Mouse (Mus musculus): ENCODE data around the gene 4931414P19Rik. TPM values are rescaled to one million over a fixed set of nuclear protein-coding genes. Genes with fewer than 3 reads are reported as not detected.

Gene 4931414P19Rik
- polyA plus RNA-seq, 1 experiment from 2014 or later = 8.9 TPM

GRCm38 (mm10) chr14:54569451-54570392 lies 36.1 kb downstream of the 4931414P19Rik start:
- Histone ChIP-seq H3K9me3 (no peaks in the 10 kb centered on the region), H3K4me3 (no peak overlapping the region), H3K4me2 (no peak overlapping the region), H3K36me3 (peaks cover 74% of the 10 kb centered on the region), H3K27me3 (no peaks in the 10 kb centered on the region), H3K4me1 (peaks cover 37% of the 10 kb centered on the region), H3K27ac (0 out of 2 replicates have a peak overlapping the region, but pooled peaks have one; percentile 13), H3K9ac (no peak overlapping the region)
- 44% methylated on average over 17 of the region's 17 CpGs for WGBS
- no peak for ATAC-seq (ENCODE audit: insufficient number of reproducible peaks, insufficient read depth, low FRiP score, low TSS enrichment, low read depth)

- Histone ChIP-seq H3K4me3 (no peak overlapping the region), H3K36me3 (peaks cover 74% of the 10 kb centered on the region), H3K27ac (no peak overlapping the region), H3K27me3 (no peaks in the 10 kb centered on the region), H3K4me1 (peaks cover 29% of the 10 kb centered on the region), H3K4me2 (no peak overlapping the region), H3K9ac (no peak overlapping the region), H3K9me3 (no peaks in the 10 kb centered on the region)
- ATAC-seq (ENCODE audit: insufficient number of reproducible peaks, insufficient read depth, low FRiP score, low TSS enrichment, low read depth) = no peak
- WGBS = 74% methylated on average over 15 of the region's 15 CpGs
These were observed 36.9 kb downstream of the 4931414P19Rik start for GRCm38 (mm10) chr14:54568694-54569414.

GRCm38 (mm10) chr14:54560527-54561242 lies 45.1 kb downstream of the 4931414P19Rik start:
- WGBS = 81% methylated on average over 14 of the region's 14 CpGs
- Histone ChIP-seq H3K4me2 (no peak overlapping the region), H3K27me3 (no peaks in the 10 kb centered on the region), H3K27ac (no peak overlapping the region), H3K9me3 (no peaks in the 10 kb centered on the region), H3K9ac (no peak overlapping the region), H3K4me3 (no peak overlapping the region), H3K36me3 (peaks cover 2% of the 10 kb centered on the region; the same call in 1 of the 2 replicates), H3K4me1 (no peaks in the 10 kb centered on the region)
- no peak for ATAC-seq (ENCODE audit: insufficient number of reproducible peaks, insufficient read depth, low FRiP score, low TSS enrichment, low read depth)

- ATAC-seq (ENCODE audit: insufficient number of reproducible peaks, insufficient read depth, low FRiP score, low TSS enrichment, low read depth) = no peak
- H3K9me3 ChIP-seq = no peaks in the 10 kb centered on the region
- peaks cover 8% of the 10 kb centered on the region for H3K4me1 ChIP-seq
- H3K27me3 ChIP-seq = no peaks in the 10 kb centered on the region
- H3K4me3 ChIP-seq = no peak overlapping the region
- H3K36me3 ChIP-seq = no peaks in the 10 kb centered on the region
- no peak overlapping the region for H3K27ac ChIP-seq
- whole genome bisulfite sequencing = 71% methylated on average over 8 of the region's 8 CpGs
- no peak overlapping the region for H3K4me2 ChIP-seq
- no peak overlapping the region for H3K9ac ChIP-seq
These were observed 48.5 kb downstream of the 4931414P19Rik start for GRCm38 (mm10) chr14:54557330-54557729.

GRCm38 (mm10) chr14:54553975-54554769 lies 51.6 kb downstream of the 4931414P19Rik start, which contains the start of gene Haus4:
TSS of gene Haus4 (minus strand) at chr14:54554616.
- H3K4me2 ChIP-seq = peak within 1 kb of the TSS; percentile 93
- WGBS = under 1% methylated on average over 76 of the region's 76 CpGs
- H3K9ac ChIP-seq = peak within 1 kb of the TSS; percentile 86
- ATAC-seq (ENCODE audit: insufficient number of reproducible peaks, insufficient read depth, low FRiP score, low TSS enrichment, low read depth) = peak; percentile 91
- H3K4me1 ChIP-seq = peaks cover 8% of the 10 kb centered on the region
- peak within 1 kb of the TSS; percentile 92 for H3K27ac ChIP-seq
- peak within 1 kb of the TSS; percentile 59 for H3K4me3 ChIP-seq
- no peaks in the 10 kb centered on the region for H3K9me3 ChIP-seq
- no peaks in the 10 kb centered on the region for H3K27me3 ChIP-seq
- H3K36me3 ChIP-seq = peaks cover 25% of the 10 kb centered on the region

GRCm38 (mm10) chr14:54553454-54553974 lies 52.3 kb downstream of the 4931414P19Rik start:
- peaks cover 31% of the 10 kb centered on the region for H3K36me3 ChIP-seq
- peak overlapping the region; percentile 92 for H3K27ac ChIP-seq
- peak overlapping the region; percentile 93 for H3K4me2 ChIP-seq
- WGBS = 3% methylated on average over 21 of the region's 21 CpGs
- ATAC-seq (ENCODE audit: insufficient number of reproducible peaks, insufficient read depth, low FRiP score, low TSS enrichment, low read depth) = no peak
- peak overlapping the region; percentile 59 for H3K4me3 ChIP-seq
- no peaks in the 10 kb centered on the region for H3K9me3 ChIP-seq
- H3K27me3 ChIP-seq = no peaks in the 10 kb centered on the region
- peak overlapping the region; percentile 86 for H3K9ac ChIP-seq
- peaks cover 8% of the 10 kb centered on the region for H3K4me1 ChIP-seq

- H3K27me3 ChIP-seq = no peaks in the 10 kb centered on the region
- ATAC-seq (ENCODE audit: insufficient number of reproducible peaks, insufficient read depth, low FRiP score, low TSS enrichment, low read depth) = no peak
- no peak overlapping the region for H3K27ac ChIP-seq
- H3K4me2 ChIP-seq = no peak overlapping the region
- no peak overlapping the region for H3K4me3 ChIP-seq
- 88% methylated on average over 5 of the region's 5 CpGs for WGBS
- H3K36me3 ChIP-seq = peaks cover 79% of the 10 kb centered on the region
- H3K9ac ChIP-seq = no peak overlapping the region
- H3K9me3 ChIP-seq = no peaks in the 10 kb centered on the region
- H3K4me1 ChIP-seq = no peaks in the 10 kb centered on the region
These were observed 61.1 kb downstream of the 4931414P19Rik start for GRCm38 (mm10) chr14:54544703-54545102.

GRCm38 (mm10) chr14:54540771-54541170 lies 65.0 kb downstream of the 4931414P19Rik start:
- 72% methylated on average over 11 of the region's 11 CpGs for WGBS
- no peak for ATAC-seq (ENCODE audit: insufficient number of reproducible peaks, insufficient read depth, low FRiP score, low TSS enrichment, low read depth)
- Histone ChIP-seq H3K27ac (no peak overlapping the region), H3K36me3 (peaks cover 42% of the 10 kb centered on the region), H3K4me1 (no peaks in the 10 kb centered on the region), H3K9me3 (no peaks in the 10 kb centered on the region), H3K4me2 (no peak overlapping the region), H3K27me3 (no peaks in the 10 kb centered on the region), H3K4me3 (no peak overlapping the region), H3K9ac (no peak overlapping the region)

- no peak overlapping the region for H3K4me3 ChIP-seq
- H3K4me2 ChIP-seq = no peak overlapping the region
- WGBS = 80% methylated on average over 2 of the region's 2 CpGs
- no peaks in the 10 kb centered on the region for H3K9me3 ChIP-seq
- H3K36me3 ChIP-seq = peaks cover 22% of the 10 kb centered on the region
- H3K27me3 ChIP-seq = no peaks in the 10 kb centered on the region
- ATAC-seq (ENCODE audit: insufficient number of reproducible peaks, insufficient read depth, low FRiP score, low TSS enrichment, low read depth) = no peak
- no peak overlapping the region for H3K27ac ChIP-seq
- H3K9ac ChIP-seq = no peak overlapping the region
- H3K4me1 ChIP-seq = no peaks in the 10 kb centered on the region
These were observed 67.2 kb downstream of the 4931414P19Rik start for GRCm38 (mm10) chr14:54538580-54538979.
